Mouse (Mus musculus) kidney, adult 18-20 months (tissue): ENCODE results near the gene Hist3h2a.

ENCODE experiments used
- DNase-seq: peaks from one replicate; pipeline ENCODE4 v3.0.0; 2021

Gene Hist3h2a

DNA sequence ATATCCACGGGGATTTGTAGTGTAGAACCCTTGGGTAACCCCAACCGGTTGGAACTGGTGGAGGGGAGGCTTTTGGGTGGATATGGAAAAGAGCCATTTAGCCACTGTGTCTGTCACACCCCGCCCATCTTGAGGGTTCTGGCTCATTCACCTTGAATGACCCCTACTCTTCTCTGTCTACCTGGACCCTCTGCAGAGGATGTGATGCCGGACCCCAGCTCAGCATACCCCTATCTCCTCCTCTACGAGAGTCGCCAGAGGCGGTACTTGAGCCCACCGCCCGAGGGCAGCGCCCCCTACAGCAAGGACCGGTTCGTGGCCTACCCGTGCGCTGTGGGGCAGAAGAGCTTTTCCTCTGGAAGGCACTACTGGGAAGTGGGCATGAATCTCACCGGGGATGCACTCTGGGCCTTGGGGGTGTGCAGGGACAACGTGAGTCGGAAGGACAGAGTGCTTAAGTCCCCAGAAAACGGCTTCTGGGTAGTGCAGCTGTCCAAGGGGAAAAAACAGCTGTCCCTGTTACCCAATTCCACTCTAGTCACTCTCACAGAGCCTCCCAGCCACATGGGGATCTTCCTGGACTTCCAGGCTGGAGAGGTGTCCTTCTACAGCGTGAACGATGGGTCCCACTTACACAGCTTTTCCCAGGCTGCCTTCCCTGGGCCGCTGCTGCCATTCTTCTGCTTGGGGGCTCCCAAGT is 16.5 kb downstream of the Hist3h2a start:
- no peak for DNase-seq

DNA sequence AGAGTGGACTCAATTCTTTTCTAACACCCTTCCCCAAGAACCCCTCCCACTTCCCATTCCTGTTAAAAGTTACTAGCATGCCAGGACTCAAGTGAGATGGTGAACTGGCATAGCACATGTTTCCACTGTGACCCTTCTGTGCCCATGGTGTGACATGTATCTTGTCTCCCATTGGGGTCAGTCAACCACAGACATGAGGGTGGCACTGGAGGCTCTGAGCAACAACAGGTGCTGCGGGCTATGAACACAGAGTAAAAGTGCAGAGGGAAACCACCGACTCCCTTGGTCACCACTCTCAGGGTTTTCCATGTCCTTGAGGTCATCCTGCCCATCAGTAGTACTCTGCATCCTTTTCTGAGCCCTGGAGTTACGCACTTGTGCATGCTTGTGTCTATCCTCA is 17.3 kb downstream of the Hist3h2a start:
- no peak for DNase-seq

DNA sequence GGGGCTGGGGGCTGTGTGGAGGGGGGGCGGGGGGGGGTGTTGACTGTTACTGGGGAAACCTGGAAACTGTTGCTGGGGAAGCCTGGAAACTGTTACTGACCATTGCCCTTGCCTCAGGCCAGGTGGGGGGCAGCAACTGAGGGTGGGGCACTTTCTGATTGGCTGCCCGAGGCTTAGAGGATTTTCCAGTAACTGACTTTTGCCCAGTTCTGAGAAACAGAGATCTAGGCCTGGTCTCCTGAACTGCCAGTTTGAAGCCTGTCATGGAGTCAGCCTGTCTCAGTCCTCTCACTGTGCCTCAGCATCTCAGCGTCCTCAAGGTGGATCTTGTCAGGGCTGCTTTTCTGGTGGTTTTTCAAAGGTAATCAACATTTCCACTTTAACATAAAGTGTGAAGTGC is 19.9 kb downstream of the Hist3h2a start:
- DNase-seq, result no peak

DNA sequence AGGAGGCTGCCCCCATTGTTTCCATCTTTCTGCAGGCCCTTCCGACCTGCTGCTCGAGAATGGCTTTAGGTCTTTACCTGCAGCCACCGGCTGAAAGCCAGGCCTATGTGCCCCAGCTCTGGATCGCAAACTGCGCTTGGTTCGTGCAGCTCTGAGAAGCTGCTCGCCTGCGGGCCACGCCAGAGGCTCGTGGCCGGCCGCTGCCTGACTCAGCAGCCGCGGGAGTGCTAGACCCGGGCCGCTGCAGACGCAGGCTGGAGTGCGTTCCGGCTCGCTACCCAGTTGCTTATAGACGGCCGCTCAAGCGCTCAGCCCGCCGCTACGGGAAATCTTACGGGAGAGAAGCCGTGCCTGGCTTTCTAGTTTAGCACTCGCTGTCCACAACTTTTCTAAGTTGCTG is 22.7 kb downstream of the Hist3h2a start:
- DNase-seq, result peak; percentile 58

DNA sequence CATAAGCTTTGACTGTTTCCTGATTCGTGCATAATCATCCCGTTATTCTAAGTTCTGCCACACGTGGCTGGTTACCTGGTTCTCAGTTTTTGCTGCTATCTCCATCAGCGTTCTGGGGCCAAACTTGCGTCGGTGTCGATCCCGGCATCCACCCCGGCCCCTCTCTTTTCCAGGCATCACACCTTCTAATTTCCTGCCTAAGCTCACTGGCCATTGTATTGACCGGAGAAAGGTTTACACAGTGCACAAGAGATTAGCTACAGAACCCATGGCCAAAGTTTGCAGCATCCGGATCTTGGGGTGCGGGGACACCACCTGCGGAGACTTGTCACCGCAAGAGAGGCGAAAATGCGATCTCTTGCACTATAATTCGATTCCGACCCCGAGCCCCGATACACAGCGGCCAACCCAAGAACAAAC is 23.1 kb downstream of the Hist3h2a start:
- no peak for DNase-seq

DNA sequence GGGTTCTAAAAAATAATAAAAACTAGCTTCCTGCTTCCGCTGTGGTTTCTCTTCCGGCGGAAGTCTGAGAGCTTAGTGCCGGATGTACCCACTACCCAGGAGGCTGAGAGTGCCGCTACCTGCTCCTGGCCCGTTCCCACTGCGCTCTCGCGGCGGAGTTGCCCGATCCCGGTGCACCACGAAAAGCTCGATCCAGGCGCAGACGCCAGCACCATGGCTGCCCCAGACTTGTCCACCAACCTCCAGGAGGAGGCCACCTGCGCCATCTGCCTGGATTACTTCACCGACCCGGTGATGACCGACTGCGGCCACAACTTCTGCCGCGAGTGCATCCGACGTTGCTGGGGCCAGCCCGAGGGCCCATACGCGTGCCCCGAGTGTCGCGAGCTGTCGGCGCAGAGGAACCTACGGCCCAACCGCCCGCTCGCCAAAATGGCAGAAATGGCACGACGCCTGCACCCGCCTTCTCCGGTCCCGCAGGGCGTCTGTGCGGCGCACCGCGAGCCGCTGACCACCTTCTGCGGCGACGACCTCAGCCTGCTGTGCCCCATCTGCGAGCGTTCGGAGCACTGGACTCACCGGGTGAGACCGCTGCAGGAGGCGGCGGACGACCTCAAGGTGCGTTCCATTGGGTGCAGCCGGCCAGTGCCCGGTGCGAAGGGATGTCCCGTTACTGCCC is 23.7 kb downstream of the Hist3h2a start, which contains the start of gene Trim11:
Trim11 (plus strand) TSS at position 67 of the 679 bp plus-strand sequence.
- DNase-seq, result peak; percentile 72

DNA sequence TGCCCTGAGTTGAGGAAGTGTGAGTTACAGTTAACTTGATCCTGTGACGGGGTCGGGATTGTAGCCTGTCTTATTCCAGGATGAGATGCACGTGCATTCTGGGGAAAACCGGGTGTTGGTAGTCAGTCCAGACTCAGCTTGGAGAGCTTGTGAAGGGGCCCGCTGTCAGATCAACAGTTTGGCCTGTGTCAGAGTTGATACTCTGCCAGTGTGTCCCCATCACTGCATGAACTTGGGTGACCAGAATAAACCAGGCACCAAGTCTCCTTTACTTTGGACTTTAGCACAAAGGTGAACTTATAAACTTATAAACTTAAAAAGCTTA is 24.2 kb downstream of the Hist3h2a start:
- no peak for DNase-seq

DNA sequence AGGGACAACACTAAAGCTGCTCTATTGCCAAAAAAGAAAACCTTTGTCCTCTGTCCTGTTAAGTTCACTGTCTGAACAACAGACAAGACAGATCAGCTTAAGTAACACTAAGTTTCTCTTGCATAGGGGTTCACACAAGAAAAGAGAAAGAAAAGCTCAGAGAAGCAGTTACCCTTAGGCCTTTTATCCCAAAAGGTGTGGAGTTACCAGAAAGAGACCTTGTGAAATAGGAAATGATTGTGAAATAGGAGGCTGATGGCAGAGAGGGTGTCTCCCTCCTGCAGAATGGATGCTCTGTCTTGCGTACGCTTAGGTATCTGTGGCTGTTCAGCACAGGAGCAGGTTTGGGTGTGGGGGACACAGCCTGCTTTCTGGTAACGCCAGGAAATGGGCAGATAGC is 24.7 kb downstream of the Hist3h2a start:
- no peak for DNase-seq

DNA sequence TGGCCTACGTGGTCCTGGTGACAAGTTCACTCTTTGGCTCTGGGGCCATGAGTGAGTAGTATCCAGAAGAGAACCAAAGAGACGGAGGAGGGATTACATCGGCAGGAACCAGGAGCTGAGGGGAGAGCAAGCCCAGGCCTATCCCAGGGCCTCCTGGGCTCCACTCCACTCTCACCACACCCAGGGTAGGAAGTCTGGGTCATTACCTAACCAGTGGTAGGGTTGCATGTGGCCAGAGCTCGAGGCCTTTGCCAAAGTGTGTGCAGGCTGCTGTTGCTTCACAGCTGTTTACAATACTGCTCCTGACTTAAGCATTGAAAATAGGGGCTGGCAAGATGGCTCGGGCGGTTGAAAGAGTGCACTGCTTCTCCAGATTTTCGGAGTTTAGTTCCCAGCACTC is 25.2 kb downstream of the Hist3h2a start:
- DNase-seq, result no peak

DNA sequence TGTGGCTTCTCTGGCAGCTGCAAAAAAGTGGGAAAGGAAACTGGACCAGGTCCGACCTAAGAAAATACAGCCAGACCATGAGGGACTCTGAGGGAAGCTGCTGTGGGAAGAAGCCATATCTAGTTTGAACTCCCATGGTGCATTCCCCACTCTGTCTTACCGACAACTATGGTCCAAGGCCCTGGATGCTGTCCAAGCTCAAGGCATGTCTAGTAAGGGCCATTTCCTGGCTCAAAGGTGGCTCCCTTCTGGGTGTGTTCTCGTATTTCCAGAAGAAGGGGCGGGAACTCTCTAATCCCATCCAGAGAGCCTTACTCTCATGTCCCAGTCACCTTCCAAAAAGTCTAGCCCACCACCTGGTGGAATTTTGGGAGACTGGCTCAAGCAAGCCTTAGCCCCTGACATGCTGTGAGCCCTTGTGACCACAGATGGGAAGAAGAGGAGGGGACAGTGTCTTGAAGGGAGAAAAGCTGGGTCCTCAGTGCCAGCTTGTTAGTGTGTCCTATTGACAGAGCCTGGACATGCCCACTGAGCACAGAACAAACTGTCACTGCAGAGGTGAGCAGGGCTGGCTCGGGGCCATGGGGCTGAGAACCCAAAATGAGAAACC is 26.0 kb downstream of the Hist3h2a start:
- DNase-seq, result peak; percentile 55

DNA sequence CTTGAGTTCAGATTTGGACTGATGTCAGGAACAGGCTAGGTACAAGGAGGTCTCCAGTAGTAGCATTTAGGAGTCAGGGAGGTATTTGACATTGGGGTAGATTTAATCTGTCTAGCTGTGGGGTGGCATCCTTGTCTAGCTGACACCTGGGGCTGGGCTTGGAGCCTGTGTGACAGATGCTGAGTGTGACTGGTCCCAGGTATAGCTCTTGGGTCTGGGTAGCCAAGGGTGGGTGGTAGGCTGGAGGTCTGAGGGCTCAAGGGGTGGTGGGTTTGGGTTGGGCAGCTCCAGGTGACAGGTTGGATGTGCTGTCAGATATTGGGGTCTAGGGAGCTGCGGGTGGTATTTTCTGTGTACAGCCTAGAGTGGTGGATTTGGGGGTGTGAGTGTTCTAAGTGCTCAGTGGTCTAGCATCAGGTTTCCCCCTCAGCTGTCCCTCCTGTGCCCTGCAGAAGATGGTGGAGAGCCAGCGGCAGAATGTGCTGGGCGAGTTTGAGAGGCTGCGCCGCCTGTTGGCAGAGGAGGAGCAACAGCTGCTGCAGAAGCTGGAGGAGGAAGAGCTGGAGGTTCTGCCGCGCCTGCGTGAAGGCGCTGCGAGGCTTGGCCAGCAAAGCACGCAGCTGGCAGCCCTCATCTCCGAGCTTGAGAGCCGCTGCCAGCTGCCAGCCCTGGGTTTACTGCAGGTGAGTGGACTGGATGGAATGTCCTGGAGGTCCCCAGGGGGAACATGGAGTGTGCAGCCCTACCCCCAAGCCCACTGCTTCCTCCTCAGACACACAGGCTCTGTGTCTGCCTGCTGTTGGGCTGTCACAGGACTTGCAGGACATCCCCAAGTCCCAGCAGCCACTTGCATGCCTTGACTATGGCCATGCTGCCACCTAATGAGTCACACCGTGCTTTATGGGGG is 27.3 kb downstream of the Hist3h2a start:
- DNase-seq, result peak; percentile 41

DNA sequence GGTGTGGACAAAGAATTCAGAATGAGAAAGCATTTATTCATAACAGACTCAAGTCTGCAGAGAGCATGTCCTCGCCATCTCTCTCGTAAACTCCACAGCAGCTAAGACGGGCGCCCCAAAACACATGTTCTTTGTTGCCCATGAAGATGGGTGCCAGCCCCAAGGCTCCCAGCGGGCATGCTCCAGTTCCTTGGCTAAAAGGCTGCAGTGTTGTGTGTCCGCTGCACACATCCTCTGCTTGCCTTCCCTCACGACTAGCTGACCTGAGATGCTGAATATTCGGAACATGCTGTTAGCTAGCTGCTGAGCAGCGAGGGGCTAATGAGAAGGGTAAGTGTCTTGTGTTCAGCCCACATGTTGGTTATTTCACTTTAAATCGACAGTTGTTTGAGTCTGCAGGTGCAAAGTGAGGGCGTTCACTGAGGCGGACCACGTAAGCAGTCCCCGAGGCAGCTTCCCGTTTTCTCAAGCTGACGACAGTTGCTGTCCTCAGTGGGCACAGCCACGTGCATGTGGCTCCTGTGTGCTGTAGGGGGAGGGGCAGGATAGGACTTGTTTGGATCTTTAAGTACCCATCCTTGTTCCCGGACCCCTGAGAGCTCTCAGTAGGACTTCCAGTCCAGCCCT is 28.1 kb downstream of the Hist3h2a start:
- DNase-seq, result no peak

DNA sequence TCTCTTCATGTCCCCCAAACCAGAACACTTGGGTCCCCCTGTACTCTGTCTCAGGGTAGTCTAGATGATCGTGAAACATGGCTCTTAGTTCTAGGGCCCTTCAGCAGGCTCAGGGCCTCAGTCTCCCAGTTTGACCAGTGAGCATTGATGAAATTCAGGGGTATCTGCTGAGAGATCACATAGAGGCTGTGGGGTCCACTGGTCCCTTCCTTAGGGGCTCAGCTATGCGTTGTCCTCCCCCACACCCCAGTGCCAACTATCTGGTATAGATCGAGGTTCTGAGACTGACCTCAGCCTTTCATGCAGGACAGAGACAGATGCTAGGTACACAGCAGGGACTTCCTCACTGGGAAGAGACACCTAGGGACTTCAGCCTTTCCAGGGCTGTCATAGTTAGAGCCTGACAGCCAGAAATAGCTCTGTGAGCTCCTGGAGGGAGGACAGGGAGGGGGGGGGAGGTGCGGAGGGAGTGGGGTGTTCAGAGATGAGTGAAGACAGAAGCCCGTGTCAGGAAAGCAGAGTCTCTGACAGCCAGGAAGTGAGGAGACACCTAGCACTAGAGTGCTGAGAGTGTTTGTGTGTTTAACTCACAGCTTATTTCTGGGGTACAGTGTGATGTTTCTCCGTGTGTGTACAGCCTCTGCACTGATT is 29.3 kb downstream of the Hist3h2a start:
- no peak for DNase-seq

DNA sequence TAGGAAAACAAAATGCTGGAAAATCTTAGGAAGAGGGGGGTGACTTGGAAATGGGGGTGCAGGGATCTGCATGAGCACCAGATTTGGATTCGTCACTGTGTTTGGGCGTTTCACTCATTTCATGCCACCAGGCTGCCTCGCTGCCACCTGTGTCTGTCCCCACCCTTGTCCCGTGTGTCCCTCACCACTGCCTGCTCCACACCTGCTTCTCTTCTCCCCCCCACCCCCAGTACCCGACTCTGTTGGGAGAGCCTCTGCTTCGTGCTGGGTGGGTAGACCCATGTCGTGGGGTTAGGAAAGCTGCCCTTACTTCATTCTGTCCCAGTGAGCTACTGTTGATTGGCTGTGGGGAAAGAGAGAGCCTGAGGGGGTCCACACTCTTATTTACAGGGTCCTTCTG is 30.2 kb downstream of the Hist3h2a start:
- no peak for DNase-seq

DNA sequence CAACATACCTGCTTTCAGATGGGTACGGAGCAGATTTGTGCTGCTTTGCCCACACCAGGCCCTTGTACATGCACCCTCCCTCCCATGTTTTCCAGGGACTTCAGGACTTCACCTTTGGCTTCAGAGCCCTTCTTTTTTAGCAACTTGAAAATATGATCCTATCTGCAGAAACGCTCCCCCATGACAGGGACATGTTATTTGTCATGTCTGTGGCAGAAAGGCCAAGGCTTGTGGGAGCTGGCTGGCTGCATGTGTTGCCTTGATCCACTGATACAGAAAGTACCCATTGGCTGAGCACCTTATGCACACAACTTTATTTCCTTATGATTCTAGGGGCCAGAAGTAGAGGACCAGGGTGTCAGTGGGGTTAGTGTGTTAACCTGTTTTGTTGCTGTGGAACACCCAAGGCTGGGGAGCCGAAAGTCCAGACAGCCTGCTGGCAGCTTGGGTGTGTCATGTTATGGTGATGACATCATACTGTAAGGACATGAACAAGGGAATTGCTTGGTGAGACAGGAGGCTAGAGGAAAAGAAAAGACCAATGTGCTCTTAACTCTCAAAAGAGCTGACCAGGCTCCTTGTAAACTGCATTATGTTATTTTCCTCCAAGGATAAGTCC is 30.9 kb downstream of the Hist3h2a start:
- no peak for DNase-seq

DNA sequence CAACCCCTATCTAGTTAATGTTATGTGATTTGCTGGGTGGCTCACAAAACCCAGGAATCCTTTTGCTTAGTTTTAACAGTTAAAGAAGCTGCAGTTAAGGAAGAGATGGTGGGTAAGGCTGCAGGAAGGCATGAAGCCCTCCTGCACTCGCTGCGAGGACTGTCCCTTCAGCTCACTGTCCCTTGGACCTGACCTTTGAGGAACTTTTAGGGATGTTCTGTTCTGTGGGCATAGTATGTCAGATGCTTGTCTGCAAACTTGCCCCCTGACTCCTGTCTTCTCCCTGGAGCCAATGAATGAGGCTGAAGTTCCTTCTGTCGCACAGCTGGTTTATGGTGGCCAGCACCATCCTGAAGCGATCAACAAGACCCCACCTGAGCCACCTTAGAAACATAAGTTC is 34.7 kb downstream of the Hist3h2a start:
- no peak for DNase-seq

DNA sequence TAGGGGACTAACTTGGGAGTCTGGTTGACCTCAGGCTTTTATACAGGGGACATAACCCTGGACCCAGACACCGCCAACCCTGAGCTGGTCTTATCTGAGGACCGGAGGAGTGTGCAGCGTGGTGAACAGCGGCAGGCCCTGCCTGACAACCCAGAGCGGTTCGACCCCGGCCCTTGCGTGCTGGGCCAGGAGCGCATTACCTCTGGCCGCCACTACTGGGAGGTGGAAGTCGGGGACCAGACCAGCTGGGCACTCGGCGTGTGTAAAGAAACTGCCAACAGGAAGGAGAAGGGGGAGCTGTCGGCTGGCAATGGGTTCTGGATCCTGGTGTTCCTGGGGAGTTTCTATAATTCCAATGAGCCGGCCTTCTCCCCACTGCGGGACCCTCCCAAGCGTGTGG is 35.7 kb downstream of the Hist3h2a start:
- no peak for DNase-seq

DNA sequence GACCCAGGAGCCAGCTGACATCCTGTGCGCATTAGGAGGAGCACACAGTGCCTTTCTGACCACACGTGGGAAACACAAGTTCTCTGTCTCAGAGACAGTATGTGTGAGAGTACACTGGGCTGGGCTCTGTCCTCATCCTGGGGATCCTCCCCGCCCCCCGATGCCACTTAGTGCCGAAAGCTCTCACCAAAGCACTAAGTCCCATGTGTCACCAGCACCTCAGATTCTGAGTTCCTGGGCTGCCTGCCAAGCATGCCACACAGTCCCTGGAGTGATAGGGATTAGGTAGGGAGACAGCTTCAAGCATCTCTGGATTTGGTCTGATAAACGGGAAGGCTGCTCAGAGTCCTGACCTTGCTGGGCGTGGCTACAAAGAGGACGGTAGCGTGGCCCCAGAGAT is 36.3 kb downstream of the Hist3h2a start:
- no peak for DNase-seq

DNA sequence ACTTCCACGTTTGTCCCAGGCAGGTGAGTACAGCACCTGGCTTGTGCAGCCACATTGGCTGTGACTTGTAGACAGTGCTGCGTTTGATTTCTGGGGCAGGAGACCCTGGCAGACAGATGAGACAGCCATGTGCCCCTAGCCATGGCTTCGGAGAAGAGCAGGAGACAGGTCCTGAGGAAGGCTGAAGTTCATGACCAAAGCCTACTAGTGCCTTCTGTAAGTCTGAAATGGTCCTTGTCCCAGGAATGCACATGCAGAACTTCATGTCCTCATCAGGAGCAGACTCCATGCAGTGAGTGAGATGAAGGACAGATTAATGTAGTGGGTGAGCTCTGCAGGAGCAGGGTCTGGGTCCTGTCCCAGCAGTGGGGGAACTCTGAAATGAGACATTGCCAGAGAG is 37.4 kb downstream of the Hist3h2a start:
- no peak for DNase-seq

DNA sequence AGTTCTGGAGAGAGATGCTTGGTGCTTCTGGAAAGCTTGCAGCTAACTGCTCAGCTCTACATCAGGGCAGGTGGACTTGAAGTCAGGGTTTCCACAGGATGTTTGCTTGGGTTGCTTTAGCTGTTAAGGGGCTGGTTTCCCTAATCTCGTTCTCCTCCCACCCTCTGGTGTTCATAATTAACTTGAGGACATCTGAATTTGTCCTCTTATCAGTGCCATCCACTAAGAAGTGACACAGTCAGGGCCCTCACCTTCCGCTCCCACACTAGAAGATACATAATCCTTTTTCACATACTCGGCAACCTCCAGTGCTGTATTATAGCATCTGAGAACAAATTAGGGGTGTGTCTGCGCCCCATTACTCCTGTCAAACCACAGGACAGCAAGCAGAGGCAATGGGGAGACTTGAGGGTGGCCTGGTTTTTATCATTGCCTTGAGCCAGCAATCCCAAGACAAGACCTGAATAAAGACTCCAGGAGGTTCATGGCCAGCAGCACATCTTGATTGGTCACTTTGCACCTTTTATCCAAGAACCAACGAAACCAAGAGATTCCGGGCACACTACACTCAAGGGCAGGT is 38.7 kb downstream of the Hist3h2a start:
- DNase-seq, result no peak

DNA sequence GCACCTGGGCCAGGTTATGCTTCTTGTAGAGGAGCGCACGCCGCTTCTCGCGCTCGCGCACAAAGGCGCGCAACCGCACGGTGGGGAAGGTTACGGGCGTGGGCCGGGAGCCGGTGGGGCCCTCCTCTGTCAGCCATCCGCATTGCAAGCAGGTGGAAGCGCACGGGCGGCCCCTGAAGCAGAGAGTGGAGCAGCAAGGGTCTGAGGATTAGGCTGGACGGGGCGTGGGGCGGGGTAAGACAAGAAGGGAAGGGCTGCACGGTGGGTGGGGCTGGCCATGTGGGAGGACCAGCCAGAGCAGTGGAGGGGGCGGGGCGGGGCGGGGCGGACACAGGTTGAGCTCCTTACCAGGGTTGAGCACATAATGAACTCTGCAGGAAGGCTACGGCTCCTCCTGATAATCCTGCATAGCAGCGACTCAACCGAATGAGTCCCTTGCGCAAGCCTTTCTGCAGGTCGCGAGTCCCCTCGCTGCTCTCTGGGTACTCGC is 39.9 kb downstream of the Hist3h2a start:
- DNase-seq, result peak; percentile 60
